Mouse (Mus musculus) CH12.LX (cell line): ENCODE results near the gene Bcat1. TPM values are rescaled to one million over a fixed set of nuclear protein-coding genes. Genes with fewer than 3 reads are reported as not detected.

ENCODE experiments used
- DNase-seq: peaks from one replicate; pipeline ENCODE4 v3.0.0-alpha.2; 2013; ENCODE audit errors: extremely low read depth
- H3K27ac ChIP-seq: 2 replicates; pipeline ENCODE4 v1.5.1; 2012; ENCODE audit warnings: low read depth, mild to moderate bottlenecking, control low read depth, moderate library complexity; ENCODE audit not compliant: insufficient read depth
- H3K27me3 ChIP-seq: replicated peaks from 2 replicates; pipeline ENCODE3; 2012; ENCODE audit warnings: inconsistent platforms
- H3K36me3 ChIP-seq, 2 experiments: replicated peaks in 1 of 2; 2 replicates each; pipeline versions ENCODE3 to v1.6.1; 2012; ENCODE audit warnings: inconsistent platforms in 1 of 2, low read length in 1 of 2, mild to moderate bottlenecking in 1 of 2, mixed read lengths in 1 of 2, moderate library complexity in 1 of 2; ENCODE audit not compliant: control insufficient read depth in 1 of 2, insufficient read depth in 1 of 2
- H3K4me1 ChIP-seq, 2 experiments: 2 replicates each; pipeline ENCODE4 v1.6.1; 2012; ENCODE audit warnings: inconsistent platforms in 1 of 2, moderate library complexity in 1 of 2; ENCODE audit not compliant: insufficient read depth in 2 of 2, control insufficient read depth in 1 of 2
- H3K4me2 ChIP-seq: 2 replicates; pipeline ENCODE4 v1.6.1; 2012; ENCODE audit warnings: low read depth, mild to moderate bottlenecking, control low read depth; ENCODE audit not compliant: poor library complexity, insufficient read depth, severe bottlenecking
- H3K4me3 ChIP-seq, 3 experiments: fragments of 150-350 bp in 1 of 3; sonication (generic) in 1 of 3; replicated peaks in 1 of 3; 2 replicates each; pipeline versions ENCODE3 to v1.5.1; 2011 to 2012; ENCODE audit warnings: low read depth in 2 of 3, low read length in 2 of 3, mild to moderate bottlenecking in 2 of 3, moderate library complexity in 2 of 3, control low read depth in 1 of 3, improper control_type of control experiment in 1 of 3, inconsistent platforms in 1 of 3, mixed read lengths in 1 of 3; ENCODE audit not compliant: poor library complexity in 1 of 3
- H3K79me2 ChIP-seq: replicated peaks from 2 replicates; pipeline ENCODE4 v1.6.1; 2012; ENCODE audit warnings: mild to moderate bottlenecking, moderate library complexity; ENCODE audit not compliant: control insufficient read depth, poor library complexity, insufficient read depth, severe bottlenecking; ENCODE audit errors: extremely low read depth
- H3K9ac ChIP-seq: 2 replicates; pipeline ENCODE4 v1.6.1; 2012; ENCODE audit warnings: low read depth, mild to moderate bottlenecking, control low read depth, moderate library complexity; ENCODE audit not compliant: insufficient read depth
- H3K9me3 ChIP-seq: replicated peaks from 2 replicates; pipeline ENCODE3; 2012; ENCODE audit warnings: low read length, inconsistent platforms, mixed read lengths
- BHLHE40 ChIP-seq: IDR thresholded peaks from 2 replicates; pipeline ENCODE4 v1.6.1; 2011; ENCODE audit warnings: mild to moderate bottlenecking, low read depth, low read length, improper control_type of control experiment
- CHD1 ChIP-seq: IDR thresholded peaks from 2 replicates; pipeline ENCODE4 v1.6.1; 2012; ENCODE audit warnings: low read depth, low read length, improper control_type of control experiment, inconsistent platforms
- CHD2 ChIP-seq: IDR thresholded peaks from 2 replicates; pipeline ENCODE4 v1.6.1; 2011; ENCODE audit warnings: low read length, improper control_type of control experiment
- CTCF ChIP-seq, 2 experiments: IDR thresholded peaks in 1 of 2; conservative IDR thresholded peaks in 1 of 2; 2 replicates each; pipeline ENCODE4 v1.5.1; 2011 to 2012; ENCODE audit warnings: low read depth in 2 of 2, low read length in 2 of 2, improper control_type of control experiment in 1 of 2, inconsistent platforms in 1 of 2, mild to moderate bottlenecking in 1 of 2, moderate library complexity in 1 of 2
- ELF1 ChIP-seq: IDR thresholded peaks from 2 replicates; pipeline ENCODE4 v1.6.1; 2014; ENCODE audit warnings: low read depth, mild to moderate bottlenecking, inconsistent platforms, low read length, improper control_type of control experiment
- GABPA ChIP-seq: IDR thresholded peaks from 2 replicates; pipeline ENCODE4 v1.6.1; 2012; ENCODE audit warnings: low read depth, low read length, improper control_type of control experiment, inconsistent platforms; ENCODE audit not compliant: insufficient replicate concordance
- HCFC1 ChIP-seq: IDR thresholded peaks from 2 replicates; pipeline ENCODE4 v1.6.1; 2012; ENCODE audit warnings: low read depth, mild to moderate bottlenecking, inconsistent platforms, low read length, improper control_type of control experiment
- JUND ChIP-seq: conservative IDR thresholded peaks from 2 replicates; pipeline ENCODE4 v1.6.1; 2011; ENCODE audit warnings: low read depth, low read length, improper control_type of control experiment
- MAZ ChIP-seq: IDR thresholded peaks from 2 replicates; pipeline ENCODE4 v1.6.1; 2012; ENCODE audit warnings: low read depth, mild to moderate bottlenecking, inconsistent platforms, low read length, improper control_type of control experiment, moderate library complexity
- MEF2A ChIP-seq: IDR thresholded peaks from 2 replicates; pipeline ENCODE4 v1.6.1; 2014; ENCODE audit warnings: low read depth, mild to moderate bottlenecking, inconsistent platforms, low read length, improper control_type of control experiment, borderline replicate concordance
- MYC ChIP-seq: IDR thresholded peaks from 2 replicates; pipeline ENCODE4 v1.6.1; 2011; ENCODE audit warnings: low read depth, mild to moderate bottlenecking, improper control_type of control experiment, low read length
- NRF1 ChIP-seq: IDR thresholded peaks from 2 replicates; pipeline ENCODE4 v1.6.1; 2014; ENCODE audit warnings: low read depth, mild to moderate bottlenecking, inconsistent platforms, low read length, improper control_type of control experiment, moderate library complexity
- PAX5 ChIP-seq: IDR thresholded peaks from 2 replicates; pipeline ENCODE4 v1.6.1; 2012; ENCODE audit warnings: low read length, inconsistent platforms, mixed read lengths
- RAD21 ChIP-seq: IDR thresholded peaks from 2 replicates; pipeline ENCODE4 v1.6.1; 2011; ENCODE audit warnings: low read depth, mild to moderate bottlenecking, low read length, improper control_type of control experiment, moderate library complexity
- RCOR1 ChIP-seq: conservative IDR thresholded peaks from 2 replicates; pipeline ENCODE4 v1.6.1; 2012; ENCODE audit warnings: low read depth, mild to moderate bottlenecking, inconsistent platforms, low read length, improper control_type of control experiment
- TCF12 ChIP-seq: IDR thresholded peaks from 2 replicates; pipeline ENCODE4 v1.6.1; 2014; ENCODE audit warnings: low read depth, mild to moderate bottlenecking, inconsistent platforms, low read length, improper control_type of control experiment
- UBTF ChIP-seq: IDR thresholded peaks from 2 replicates; pipeline ENCODE4 v1.6.1; 2012; ENCODE audit warnings: low read depth, mild to moderate bottlenecking, inconsistent platforms, low read length, improper control_type of control experiment, moderate library complexity
- USF2 ChIP-seq: conservative IDR thresholded peaks from 2 replicates; pipeline ENCODE4 v1.6.1; 2011; ENCODE audit warnings: low read depth, low read length, improper control_type of control experiment
- ZC3H11A ChIP-seq: IDR thresholded peaks from 2 replicates; pipeline ENCODE4 v1.6.1; 2012; ENCODE audit warnings: low read depth, mild to moderate bottlenecking, inconsistent platforms, low read length, improper control_type of control experiment
- ZKSCAN1 ChIP-seq: IDR thresholded peaks from 2 replicates; pipeline ENCODE4 v1.6.1; 2012; ENCODE audit warnings: low read depth, inconsistent platforms, low read length, improper control_type of control experiment, borderline replicate concordance
- dilution Hi-C: fragments of 300-500 bp; cut with MboI; formaldehyde crosslinking; loops from 2 replicates; pipeline ENCODE4 v1.14.3; 2020; ENCODE audit warnings: low sequenced_read_pairs; ENCODE audit not compliant: extremely low pct_unique_long_range_greater_than_20kb, extremely low pct_ligation_motif_present
- in situ Hi-C: fragments of 300-500 bp; cut with MboI; formaldehyde crosslinking; loops from 3 replicates; pipeline ENCODE4 v1.14.3; 2019; ENCODE audit warnings: low sequenced_read_pairs, low pct_ligation_motif_present, low pct_unique_long_range_greater_than_20kb, mixed read lengths
- polyA plus RNA-seq: library from polyadenylated mRNA; unstranded; fragments of >175 nt; gene quantifications from 2 replicates; pipeline ENCODE4 v1.2.1, GENCODE M21; 2012; ENCODE audit warnings: low read depth; ENCODE audit not compliant: insufficient read length
- total RNA-seq, 2 experiments: library from RNA; depleted of rRNA; stranded (reverse); fragments of 300-350 nt in 1 of 2; fragments of >200 nt in 1 of 2; gene quantifications; 2 replicates each; pipeline ENCODE4 v1.2.3; 2012 to 2014

The Bcat1 gene
- total and polyA plus RNA-seq, 3 experiments = 141 to 199 (median 176) TPM

DNA sequence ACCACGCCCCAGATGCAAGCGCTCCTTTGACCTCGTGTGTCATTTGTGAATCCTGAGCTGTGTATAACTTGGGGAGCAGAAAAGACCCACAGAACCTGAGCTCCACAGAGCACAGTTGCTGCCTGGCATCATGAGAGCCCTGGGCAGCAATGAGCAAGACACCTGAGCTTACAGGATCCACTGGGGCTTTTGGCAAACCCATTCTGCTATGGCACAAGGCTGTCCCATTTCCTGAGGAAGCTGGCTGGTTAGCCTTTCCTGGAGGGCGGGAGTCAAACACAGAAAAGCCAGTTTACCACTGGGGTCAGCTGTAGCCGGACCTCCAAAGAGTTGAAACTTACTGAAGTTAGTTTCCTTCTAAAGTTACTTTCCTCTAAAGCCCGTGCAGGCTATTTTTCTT lies 9.6 kb downstream of the Bcat1 start:
- H3K27me3 ChIP-seq = no peaks in the 10 kb centered on the region
- DNase-seq = no peak
- no peaks in the 10 kb centered on the region for H3K9me3 ChIP-seq
- H3K4me2 ChIP-seq = no peak overlapping the region
- H3K79me2 ChIP-seq = peaks cover 91% of the 10 kb centered on the region
- dilution Hi-C loops (no loop called here), in situ Hi-C loops (no loop called here)
- no peak overlapping the region for H3K9ac ChIP-seq
- H3K4me3 ChIP-seq = no peak overlapping the region
- no peak overlapping the region for H3K27ac ChIP-seq
- TF ChIP-seq ZC3H11A (no peak), UBTF (no peak), TCF12 (no peak), NRF1 (no peak), RAD21 (no peak), ELF1 (no peak), CTCF (conservative IDR thresholded peaks at IDR 0.05 in 1 of 2, IDR thresholded peaks at IDR 0.05 in 1 of 2; ENCODE audit: low read depth in 2 of 2, low read length in 2 of 2) (no peak), MYC (no peak), GABPA (no peak), BHLHE40 (no peak), RCOR1 (no peak), JUND (no peak)
- TF ChIP-seq, all 38 proteins: peak for 0
- H3K36me3 ChIP-seq = peaks cover 40 to 75% of the 10 kb centered on the region in 2 experiments
- peaks cover 2 to 57% of the 10 kb centered on the region in 2 experiments; a peak in 3 of 4 replicates for H3K4me1 ChIP-seq

DNA sequence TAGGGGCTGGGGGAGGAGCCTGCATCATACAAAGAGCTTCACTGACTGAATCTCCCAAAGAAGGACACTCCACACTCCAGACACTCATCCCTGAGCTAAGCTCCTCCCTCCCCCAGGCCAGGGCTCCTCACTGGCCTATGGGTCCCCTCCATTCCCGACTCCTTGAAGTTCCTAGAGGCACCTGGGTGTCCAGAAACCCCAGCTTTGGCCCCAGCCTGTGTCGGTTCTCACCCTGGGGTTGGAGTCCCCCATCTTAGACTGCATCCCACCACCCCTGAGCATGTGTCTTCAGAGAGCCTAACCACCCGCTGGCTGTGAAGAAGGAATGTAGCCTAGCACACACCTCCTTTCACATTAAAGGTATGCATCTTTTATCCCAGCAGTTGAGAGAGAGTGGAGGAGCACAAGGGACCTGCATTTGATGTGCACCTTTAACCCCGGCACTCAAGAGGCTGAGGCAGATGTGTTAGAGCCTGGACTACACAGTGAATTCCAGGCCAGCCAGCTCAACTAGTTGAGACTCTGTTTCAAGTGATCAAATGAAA lies 10.6 kb downstream of the Bcat1 start:
- Histone ChIP-seq H3K27me3 (no peaks in the 10 kb centered on the region), H3K36me3 (peaks cover 44 to 82% of the 10 kb centered on the region in 2 experiments), H3K27ac (no peak overlapping the region), H3K4me3 (no peak overlapping the region), H3K79me2 (peaks cover 87% of the 10 kb centered on the region), H3K4me2 (no peak overlapping the region), H3K9me3 (no peaks in the 10 kb centered on the region), H3K9ac (no peak overlapping the region), H3K4me1 (peaks cover 2 to 54% of the 10 kb centered on the region in 2 experiments; a peak in 3 of 4 replicates)
- in situ Hi-C loops = no loop called here
- no peak for DNase-seq
- no peak for TF ChIP-seq MAZ
- TF ChIP-seq MEF2A = no peak
- no peak for TF ChIP-seq HCFC1
- TF ChIP-seq ZKSCAN1 = no peak
- no peak for TF ChIP-seq UBTF
- TF ChIP-seq CHD2 = no peak
- no peak for TF ChIP-seq CHD1
- TF ChIP-seq PAX5 = no peak
- no peak for TF ChIP-seq USF2
- dilution Hi-C loops = no loop called here
